Mouse (Mus musculus) neural tube, embryonic 11.5 days (tissue): ENCODE results near the gene Pga5. TPM values are rescaled to one million over a fixed set of nuclear protein-coding genes. Genes with fewer than 3 reads are reported as not detected.
A peak's percentile ranks its signal among the peaks of the same experiment; 100 is the strongest.

Source experiments
- ATAC-seq: fragments of 200-750 bp; cut with Nextera tagmentation; 2 replicates; pipeline ENCODE4 v1.8.0; 2017; ENCODE audit warnings: moderate number of reproducible peaks, mild to moderate bottlenecking, moderate TSS enrichment, moderate library complexity; ENCODE audit not compliant: insufficient read depth, low FRiP score, low TSS enrichment
- DNase-seq: peaks from one replicate; pipeline ENCODE4 v3.0.0-alpha.2; 2015; ENCODE audit warnings: low spot score
- H3K27ac ChIP-seq: fragments of 300-500 bp; sonication (generic); 2 replicates; pipeline ENCODE4 v1.5.1; 2014; ENCODE audit warnings: low read depth, mild to moderate bottlenecking, low read length
- H3K27me3 ChIP-seq: fragments of 300-500 bp; sonication (generic); 2 replicates; pipeline ENCODE4 v1.6.1; 2014; ENCODE audit warnings: mild to moderate bottlenecking, low read length, mixed read lengths; ENCODE audit not compliant: control insufficient read depth, insufficient read depth
- H3K36me3 ChIP-seq: fragments of 300-500 bp; sonication (generic); 2 replicates; pipeline ENCODE4 v1.6.1; 2014; ENCODE audit warnings: mild to moderate bottlenecking, low read length, moderate library complexity, mixed read lengths; ENCODE audit not compliant: control insufficient read depth, insufficient read depth
- H3K4me1 ChIP-seq: fragments of 300-500 bp; sonication (generic); 2 replicates; pipeline ENCODE4 v1.6.1; 2014; ENCODE audit warnings: low read length, mixed read lengths; ENCODE audit not compliant: control insufficient read depth, insufficient read depth
- H3K4me2 ChIP-seq: fragments of 300-500 bp; sonication (generic); 2 replicates; pipeline ENCODE4 v1.6.1; 2014; ENCODE audit warnings: low read depth, mild to moderate bottlenecking, moderate library complexity
- H3K4me3 ChIP-seq: fragments of 300-500 bp; sonication (generic); 2 replicates; pipeline ENCODE4 v1.5.1; 2014; ENCODE audit warnings: low read depth, low read length
- H3K9ac ChIP-seq: fragments of 300-500 bp; sonication (generic); 2 replicates; pipeline ENCODE4 v1.6.1; 2014; ENCODE audit warnings: mild to moderate bottlenecking, low read length
- H3K9me3 ChIP-seq: fragments of 300-500 bp; sonication (generic); 2 replicates; pipeline ENCODE4 v1.6.1; 2016; ENCODE audit warnings: low read length; ENCODE audit not compliant: control insufficient read depth
- WGBS: fragments of 180-500 bp; shearing (Covaris S2); extraction: QIAGEN DNeasy Blood & Tissue Kit; methylation state at CpG from one replicate; pipeline ENCODE4 v1.1.7; 2014; 5-methylcytosine and 5-hydroxymethylcytosine counted together
- polyA plus RNA-seq: library from polyadenylated mRNA; unstranded; fragments of >200 nt; fragmentation: Nextera tagmentation; extraction: Ambion mirVana; gene quantifications from 2 replicates; pipeline ENCODE4 v1.2.1, GENCODE M21; 2014

Pga5 gene
- polyA plus RNA-seq, 1 experiment from 2014 or later, result not detected

DNA sequence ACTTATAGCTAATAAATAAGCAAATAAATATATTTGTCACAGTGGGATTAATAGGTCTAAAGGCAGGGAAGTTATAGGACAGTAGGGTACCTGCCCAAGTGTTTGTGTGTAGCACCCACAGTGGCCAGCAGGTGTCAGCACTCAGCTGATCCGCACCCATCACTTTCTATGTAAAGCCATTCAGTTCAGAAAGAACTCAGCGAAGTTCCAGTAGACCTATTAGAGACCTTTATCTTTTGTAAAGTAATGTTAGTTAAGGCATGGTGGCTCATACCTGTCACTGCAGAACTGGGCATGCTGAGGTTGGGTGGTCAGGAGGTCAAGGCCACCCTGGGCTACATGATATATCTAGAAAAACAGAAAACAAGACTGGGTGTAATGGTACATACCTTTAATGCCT is 12.4 kb downstream of the Pga5 start:
- H3K27me3 ChIP-seq, result no peaks in the 10 kb centered on the region
- H3K4me3 ChIP-seq, result no peak overlapping the region
- no peaks in the 10 kb centered on the region for H3K4me1 ChIP-seq
- no peak overlapping the region for H3K9ac ChIP-seq
- H3K27ac ChIP-seq, result no peak overlapping the region
- DNase-seq, result peak; percentile 69
- H3K36me3 ChIP-seq, result no peaks in the 10 kb centered on the region
- WGBS, result 12% methylated on average over 2 of the region's 2 CpGs
- no peaks in the 10 kb centered on the region for H3K9me3 ChIP-seq
- no peak overlapping the region for H3K4me2 ChIP-seq
- ATAC-seq, result peak; percentile 55; the same call in 1 of the 2 replicates

- Histone ChIP-seq H3K36me3 (no peaks in the 10 kb centered on the region), H3K9ac (no peak overlapping the region), H3K9me3 (no peaks in the 10 kb centered on the region), H3K27me3 (no peaks in the 10 kb centered on the region), H3K4me3 (no peak overlapping the region), H3K27ac (no peak overlapping the region), H3K4me1 (no peaks in the 10 kb centered on the region), H3K4me2 (no peak overlapping the region)
- WGBS, result 63% methylated on average over 3 of the region's 3 CpGs
- DNase-seq, result no peak
- no peak for ATAC-seq
Observed at GRCm38 (mm10) chr19:10665093-10665492, 12.8 kb downstream of the Pga5 start.

GRCm38 (mm10) chr19:10662665-10663064 is 15.2 kb downstream of the Pga5 start:
- H3K4me2 ChIP-seq, result no peak overlapping the region
- no peak for ATAC-seq
- no peak overlapping the region for H3K27ac ChIP-seq
- H3K4me3 ChIP-seq, result no peak overlapping the region
- H3K9me3 ChIP-seq, result no peaks in the 10 kb centered on the region
- DNase-seq, result no peak
- H3K9ac ChIP-seq, result no peak overlapping the region
- H3K4me1 ChIP-seq, result no peaks in the 10 kb centered on the region
- H3K27me3 ChIP-seq, result no peaks in the 10 kb centered on the region
- 79% methylated on average over 3 of the region's 3 CpGs for WGBS
- no peaks in the 10 kb centered on the region for H3K36me3 ChIP-seq

GRCm38 (mm10) chr19:10661919-10662318 is 16.0 kb downstream of the Pga5 start:
- no peaks in the 10 kb centered on the region for H3K4me1 ChIP-seq
- WGBS, result 83% methylated on average over 2 of the region's 2 CpGs
- H3K36me3 ChIP-seq, result no peaks in the 10 kb centered on the region
- H3K4me3 ChIP-seq, result no peak overlapping the region
- DNase-seq (no peak), ATAC-seq (no peak)
- no peaks in the 10 kb centered on the region for H3K27me3 ChIP-seq
- no peaks in the 10 kb centered on the region for H3K9me3 ChIP-seq
- H3K4me2 ChIP-seq, result no peak overlapping the region
- no peak overlapping the region for H3K27ac ChIP-seq
- H3K9ac ChIP-seq, result no peak overlapping the region

- no peak for ATAC-seq
- no peak overlapping the region for H3K27ac ChIP-seq
- H3K4me2 ChIP-seq, result no peak overlapping the region
- no peaks in the 10 kb centered on the region for H3K4me1 ChIP-seq
- no peaks in the 10 kb centered on the region for H3K9me3 ChIP-seq
- no peak overlapping the region for H3K4me3 ChIP-seq
- DNase-seq, result no peak
- H3K27me3 ChIP-seq, result no peaks in the 10 kb centered on the region
- H3K36me3 ChIP-seq, result no peaks in the 10 kb centered on the region
- H3K9ac ChIP-seq, result no peak overlapping the region
- 82% methylated on average over 5 of the region's 5 CpGs for WGBS
Observed at GRCm38 (mm10) chr19:10661373-10661772, 16.5 kb downstream of the Pga5 start.

GRCm38 (mm10) chr19:10658406-10658805 is 19.5 kb downstream of the Pga5 start:
- no peaks in the 10 kb centered on the region for H3K27me3 ChIP-seq
- no peak overlapping the region for H3K9ac ChIP-seq
- 86% methylated on average over 2 of the region's 2 CpGs for WGBS
- no peak overlapping the region for H3K4me2 ChIP-seq
- H3K9me3 ChIP-seq, result no peaks in the 10 kb centered on the region
- no peaks in the 10 kb centered on the region for H3K36me3 ChIP-seq
- ATAC-seq (no peak), DNase-seq (no peak)
- no peak overlapping the region for H3K27ac ChIP-seq
- H3K4me3 ChIP-seq, result no peak overlapping the region
- no peaks in the 10 kb centered on the region for H3K4me1 ChIP-seq

GRCm38 (mm10) chr19:10657742-10658141 is 20.1 kb downstream of the Pga5 start:
- H3K27me3 ChIP-seq, result no peaks in the 10 kb centered on the region
- H3K4me1 ChIP-seq, result no peaks in the 10 kb centered on the region
- H3K4me3 ChIP-seq, result no peak overlapping the region
- no peak overlapping the region for H3K4me2 ChIP-seq
- H3K27ac ChIP-seq, result no peak overlapping the region
- H3K9ac ChIP-seq, result no peak overlapping the region
- WGBS, result 83% methylated on average over 5 of the region's 5 CpGs
- DNase-seq (no peak), ATAC-seq (no peak)
- no peaks in the 10 kb centered on the region for H3K36me3 ChIP-seq
- H3K9me3 ChIP-seq, result no peaks in the 10 kb centered on the region

GRCm38 (mm10) chr19:10656058-10656457 is 21.8 kb downstream of the Pga5 start:
- DNase-seq (no peak), ATAC-seq (no peak)
- Histone ChIP-seq H3K9ac (no peak overlapping the region), H3K4me2 (no peak overlapping the region), H3K27me3 (no peaks in the 10 kb centered on the region), H3K4me1 (no peaks in the 10 kb centered on the region), H3K27ac (no peak overlapping the region), H3K9me3 (no peaks in the 10 kb centered on the region), H3K36me3 (no peaks in the 10 kb centered on the region), H3K4me3 (no peak overlapping the region)
- WGBS, result 51% methylated on average over 2 of the region's 3 CpGs

DNA sequence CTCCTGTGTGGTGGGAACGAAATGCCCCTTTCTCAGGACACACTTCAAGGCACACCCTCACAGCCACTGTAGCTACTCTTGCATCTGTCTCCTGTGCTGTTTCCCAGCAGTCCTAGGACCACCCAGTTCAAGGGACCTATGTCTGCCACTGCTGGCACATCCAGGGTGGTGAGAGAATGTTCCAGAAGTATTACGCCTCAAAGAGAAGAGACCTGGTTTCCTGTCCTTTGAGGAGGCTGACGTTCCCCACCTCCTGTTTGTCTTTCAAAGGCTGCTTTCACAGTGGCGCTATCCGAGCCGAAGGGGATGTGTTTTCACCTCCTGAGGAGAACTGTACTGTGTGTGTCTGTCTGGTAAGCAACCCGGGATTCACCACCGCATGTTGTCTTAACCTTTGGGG is 29.7 kb downstream of the Pga5 start:
- 76% methylated on average over 8 of the region's 8 CpGs for WGBS

More for the DNA sequence above, 29.7 kb downstream of the Pga5 start:
- Histone ChIP-seq H3K4me1 (no peaks in the 10 kb centered on the region), H3K9me3 (no peaks in the 10 kb centered on the region), H3K4me2 (no peak overlapping the region), H3K9ac (no peak overlapping the region), H3K4me3 (no peak overlapping the region), H3K27ac (no peak overlapping the region), H3K36me3 (no peaks in the 10 kb centered on the region), H3K27me3 (no peaks in the 10 kb centered on the region)
- ATAC-seq (no peak), DNase-seq (no peak)
